Mouse (Mus musculus) kidney, adult 10 weeks (tissue): ENCODE measurements around the gene Ppie. TPM values are rescaled to one million over a fixed set of nuclear protein-coding genes. Genes with fewer than 3 reads are reported as not detected.

Experiments used
- polyA plus RNA-seq: library from polyadenylated mRNA; stranded (reverse); fragments of 350-450 nt; fragmentation: Illumina TruSeq; extraction: RNeasy Lipid Tissue Mini Kit (QIAGEN cat#74804); gene quantifications from one replicate; pipeline ENCODE4 v1.2.3, GENCODE M21; 2014; ENCODE audit warnings: low read depth, low replicate concordance

Ppie gene
- polyA plus RNA-seq = 9.7 TPM

DNA sequence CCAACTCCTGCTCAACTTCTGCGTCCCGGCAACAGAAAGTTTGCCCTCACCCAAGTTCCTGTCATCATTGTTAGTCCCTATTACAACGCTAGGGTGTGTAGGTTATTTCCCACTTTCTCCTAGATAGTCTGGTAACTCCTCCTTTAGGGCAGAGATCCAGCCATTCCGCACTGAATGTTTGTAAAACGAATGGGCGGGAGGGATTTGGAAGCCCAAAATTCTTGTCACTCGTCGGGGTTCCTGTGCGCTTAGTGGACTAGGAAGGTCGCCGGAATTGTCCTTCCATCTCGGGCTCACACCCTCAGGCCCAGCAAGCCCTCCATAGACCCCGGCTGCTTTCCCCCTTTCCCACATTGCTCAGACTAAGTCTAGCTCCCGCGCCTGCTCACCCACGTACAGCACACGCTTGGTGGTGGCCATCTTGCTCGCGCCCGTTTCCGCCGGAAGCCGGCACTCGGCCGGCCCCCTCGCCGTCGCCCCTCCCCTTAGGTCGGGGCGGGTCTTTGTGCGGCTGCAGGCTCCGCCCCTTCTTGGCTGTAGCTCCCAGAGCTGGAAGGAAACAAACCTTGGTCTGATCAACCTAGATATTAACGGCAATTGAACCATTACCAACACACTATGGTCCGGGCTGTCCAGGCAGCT is at the start of gene Ppie:
TSS of gene Ppie (minus strand) at position 439 of the 642 bp plus-strand sequence.

DNA sequence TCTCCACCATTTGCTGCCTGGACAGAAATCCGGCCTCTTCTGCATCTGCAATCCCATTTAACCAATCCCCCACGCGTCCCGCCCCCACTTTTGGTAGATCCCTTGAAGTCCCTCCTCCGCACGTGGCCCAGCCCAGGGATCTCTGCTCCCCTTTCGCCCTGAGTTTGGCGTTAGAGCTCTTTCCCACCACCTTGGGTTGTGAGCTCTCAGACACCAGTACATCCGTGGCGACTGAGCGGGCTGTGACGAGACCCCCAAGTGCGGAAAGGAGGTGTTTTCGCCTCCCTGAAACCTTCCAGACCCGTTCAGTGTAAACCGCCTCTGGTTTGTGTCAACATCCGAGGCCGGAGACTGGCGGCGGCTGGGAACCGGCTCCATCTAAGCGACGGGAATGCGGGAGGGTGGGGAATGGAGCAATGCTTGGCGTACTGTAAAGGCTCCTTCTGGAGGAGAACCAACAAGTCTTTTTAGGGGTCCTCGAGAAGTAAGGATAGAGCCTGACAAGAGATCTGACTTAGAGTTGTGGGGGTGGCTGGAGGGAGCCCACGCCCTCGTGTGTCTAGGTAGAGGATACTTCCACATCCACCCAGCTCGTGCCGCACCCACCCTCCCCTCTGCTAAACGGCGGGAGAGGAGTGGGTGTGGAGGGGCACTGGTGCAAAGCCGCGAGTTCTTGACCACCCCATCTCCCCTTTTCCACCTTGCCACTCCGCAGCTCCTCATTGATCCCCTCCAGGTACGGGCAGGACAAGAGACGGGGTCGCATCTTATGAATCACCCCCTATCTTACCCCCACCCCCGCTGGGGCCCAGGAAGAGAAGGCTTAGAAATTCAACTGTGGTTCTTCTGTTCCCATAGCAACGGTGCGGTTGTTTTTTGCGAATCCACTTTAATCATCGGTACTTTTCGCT is 42.8 kb upstream of the Ppie start, which contains the start of gene Hpcal4:
TSS of gene Hpcal4 (plus strand) at position 900 of the 911 bp plus-strand sequence.

DNA sequence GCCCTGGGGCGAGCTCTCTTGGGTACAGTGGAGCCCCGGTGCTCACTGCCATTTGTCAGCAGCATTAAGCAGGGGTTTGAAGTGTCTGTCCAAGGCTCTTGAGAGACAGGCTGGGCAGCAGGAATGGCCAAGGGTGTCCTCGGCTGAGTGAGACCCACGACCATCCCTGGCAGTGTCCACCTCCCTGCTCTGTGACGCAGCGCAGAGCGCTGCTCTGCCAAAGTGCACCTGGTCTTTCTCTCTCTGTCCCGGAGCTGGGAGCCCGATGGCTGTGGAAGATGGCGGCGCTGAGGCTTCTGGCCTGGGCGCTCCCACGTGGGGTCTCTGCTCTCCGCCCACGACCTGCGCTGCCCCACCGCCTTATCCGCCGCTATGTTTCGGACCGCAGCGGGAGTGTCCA is 23.7 kb downstream of the Ppie start, which contains the start of gene Oxct2b:
TSS of gene Oxct2b (plus strand) at position 256 of the 400 bp plus-strand sequence.

DNA sequence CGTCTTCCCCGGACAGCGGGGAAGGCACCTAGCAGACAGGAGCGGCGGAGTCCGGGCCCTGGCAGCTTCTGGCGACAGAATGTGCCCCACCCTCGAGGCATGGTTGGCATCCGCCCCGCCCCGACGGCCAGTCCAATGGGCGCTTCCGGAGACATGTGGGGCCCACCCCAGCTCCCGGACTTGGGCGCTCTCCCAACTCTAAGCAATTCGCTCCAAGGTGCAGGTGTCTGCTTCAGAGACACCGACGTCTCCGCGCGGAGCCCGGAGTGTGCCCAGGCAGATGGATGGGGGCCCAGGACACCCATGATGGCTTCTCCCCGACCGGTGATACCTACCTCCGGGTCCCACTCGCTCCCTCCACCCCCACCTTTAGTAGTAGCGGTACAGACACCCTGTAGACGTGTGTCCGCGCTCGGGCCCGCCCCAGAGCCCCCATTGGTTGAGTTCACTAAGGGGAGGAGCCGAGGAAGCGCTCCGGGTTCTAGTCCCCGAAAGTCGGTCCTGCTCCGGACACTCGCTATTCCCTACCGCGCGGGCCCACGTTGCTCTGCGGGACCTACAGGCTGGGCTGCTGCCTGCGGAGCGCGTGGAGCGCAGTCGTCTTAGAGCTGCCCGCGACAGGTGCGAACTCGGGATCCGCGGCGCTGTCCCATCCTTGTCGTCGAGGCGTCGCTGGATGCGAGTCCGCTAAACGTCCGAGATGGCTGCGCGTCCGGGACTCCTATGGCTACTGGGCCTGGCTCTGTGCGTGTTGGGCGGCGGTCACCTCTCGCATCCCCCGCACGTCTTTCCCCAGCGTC is 34.9 kb downstream of the Ppie start, which contains the start of gene Bmp8b:
TSS of gene Bmp8b (plus strand) at position 515 of the 800 bp plus-strand sequence.

Other genes with a start within 250 kb of the Ppie start
- gene Mfsd2a, start 178.8 kb downstream of the Ppie start, polyA plus RNA-seq = 1.3 TPM
- 0.32 TPM for gene Mycl, start 144.3 kb downstream of the Ppie start, polyA plus RNA-seq
- gene Trit1, start 123.4 kb downstream of the Ppie start, polyA plus RNA-seq = 11.8 TPM
- not detected for gene Bmp8b, start 34.8 kb downstream of the Ppie start, polyA plus RNA-seq
- not detected for gene Oxct2b, start 23.7 kb downstream of the Ppie start, polyA plus RNA-seq
- gene Hpcal4, start 43.3 kb upstream of the Ppie start, polyA plus RNA-seq = 0.61 TPM
- gene Nt5c1a, start 61.6 kb upstream of the Ppie start, polyA plus RNA-seq = not detected
- 1.3 TPM for gene Heyl, start 93.6 kb upstream of the Ppie start, polyA plus RNA-seq
- gene Pabpc4, start 122.4 kb upstream of the Ppie start, polyA plus RNA-seq = 23.6 TPM
- not detected for gene Oxct2a, start 183.7 kb upstream of the Ppie start, polyA plus RNA-seq
- gene Bmp8a, start 203.3 kb upstream of the Ppie start, polyA plus RNA-seq = 0.24 TPM